Mouse (Mus musculus) heart, adult 2 months (tissue): ENCODE data around the gene Gpr174.

ENCODE experiments used
- CTCF ChIP-seq: fragments of 200-600 bp; IDR thresholded peaks from 2 replicates; pipeline ENCODE4 v1.8.1; 2022; ENCODE audit warnings: antibody characterized with exemption, mild to moderate bottlenecking, moderate library complexity
- EP300 ChIP-seq: fragments of 200-500 bp; IDR thresholded peaks from 2 replicates; pipeline ENCODE4 v1.6.1; 2011; ENCODE audit warnings: low read depth, low read length, control low read depth; ENCODE audit not compliant: insufficient read depth
- POLR2A ChIP-seq: fragments of 200-500 bp; IDR thresholded peaks from 2 replicates; pipeline ENCODE4 v1.6.1; 2011; ENCODE audit warnings: mild to moderate bottlenecking, low read depth, low read length, control low read depth; ENCODE audit not compliant: insufficient read depth

DNA sequence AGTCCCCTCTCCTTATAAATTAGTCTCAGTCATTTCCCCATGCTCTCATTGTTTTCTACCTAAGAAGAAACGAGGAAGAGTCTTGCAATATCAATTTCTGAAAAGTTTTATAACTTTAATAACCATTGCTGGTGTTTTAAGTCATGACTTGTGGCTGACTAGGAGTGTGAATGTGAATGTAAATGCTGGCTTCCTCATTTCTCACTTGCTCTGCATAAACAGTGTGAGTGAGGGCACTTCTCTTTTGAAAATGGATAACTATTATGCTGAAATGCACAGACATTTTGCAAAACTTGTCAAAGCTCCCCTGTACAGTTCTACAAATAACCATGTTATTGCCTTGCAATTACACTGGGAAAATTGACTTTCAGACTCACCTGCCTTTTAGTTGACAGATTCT, 8.9 kb downstream of the Gpr174 start:
- TF ChIP-seq EP300 (no peak), CTCF (no peak), POLR2A (no peak)
